Mouse (Mus musculus) kidney, postnatal 0 days (tissue): ENCODE results near the gene Macf1. TPM values are rescaled to one million over a fixed set of nuclear protein-coding genes. Genes with fewer than 3 reads are reported as not detected.

Source experiments
- ATAC-seq: fragments of 200-750 bp; cut with Nextera tagmentation; replicated peaks from 2 replicates; pipeline ENCODE4 v1.8.0; 2017; ENCODE audit warnings: low read depth, moderate number of reproducible peaks, moderate TSS enrichment, moderate library complexity; ENCODE audit not compliant: low FRiP score
- DNase-seq: peaks from one replicate; pipeline ENCODE4 v3.0.0-alpha.2; 2016; ENCODE audit warnings: low spot score
- H3K27ac ChIP-seq: fragments of 300-500 bp; sonication (generic); 2 replicates; pipeline ENCODE4 v1.5.1; 2014; ENCODE audit warnings: mild to moderate bottlenecking
- H3K27me3 ChIP-seq: fragments of 300-500 bp; sonication (generic); 2 replicates; pipeline ENCODE4 v1.6.1; 2014; ENCODE audit warnings: low read length, mixed read lengths; ENCODE audit not compliant: insufficient read depth
- H3K36me3 ChIP-seq: fragments of 300-500 bp; sonication (generic); 2 replicates; pipeline ENCODE4 v1.6.1; 2014; ENCODE audit warnings: low read length, mixed read lengths; ENCODE audit not compliant: insufficient read depth
- H3K4me1 ChIP-seq: fragments of 300-500 bp; sonication (generic); replicated peaks from 2 replicates; pipeline ENCODE4 v1.6.1; 2014; ENCODE audit warnings: antibody characterized with exemption, low read length, mixed read lengths; ENCODE audit not compliant: insufficient read depth
- H3K4me2 ChIP-seq: fragments of 300-500 bp; sonication (generic); 2 replicates; pipeline ENCODE4 v1.6.1; 2014; ENCODE audit warnings: mild to moderate bottlenecking, low read length, moderate library complexity, mixed read lengths
- H3K4me3 ChIP-seq: fragments of 300-500 bp; sonication (generic); replicated peaks from 2 replicates; pipeline ENCODE4 v1.5.1; 2014; ENCODE audit warnings: low read depth, low read length
- H3K9ac ChIP-seq: fragments of 300-500 bp; sonication (generic); 2 replicates; pipeline ENCODE4 v1.6.1; 2014; ENCODE audit warnings: low read depth, low read length
- H3K9me3 ChIP-seq: fragments of 300-500 bp; sonication (generic); replicated peaks from 2 replicates; pipeline ENCODE4 v1.6.1; 2016; ENCODE audit warnings: low read length, inconsistent platforms, mixed read lengths
- CTCF ChIP-seq: IDR thresholded peaks from 2 replicates; pipeline ENCODE4 v1.5.1; 2016; ENCODE audit warnings: antibody characterized with exemption, low read depth, mild to moderate bottlenecking, moderate library complexity
- WGBS: fragments of 180-500 bp; shearing (Covaris S2); extraction: QIAGEN DNeasy Blood & Tissue Kit; methylation state at CpG from one replicate; pipeline ENCODE4 v1.1.7; 2014; 5-methylcytosine and 5-hydroxymethylcytosine counted together
- polyA plus RNA-seq: library from polyadenylated mRNA; unstranded; fragments of >200 nt; fragmentation: Nextera tagmentation; extraction: Ambion mirVana; gene quantifications from 2 replicates; pipeline ENCODE4 v1.2.1, GENCODE M21; 2015

The Macf1 gene
- polyA plus RNA-seq, 1 experiment from 2014 or later = 33.8 TPM

DNA sequence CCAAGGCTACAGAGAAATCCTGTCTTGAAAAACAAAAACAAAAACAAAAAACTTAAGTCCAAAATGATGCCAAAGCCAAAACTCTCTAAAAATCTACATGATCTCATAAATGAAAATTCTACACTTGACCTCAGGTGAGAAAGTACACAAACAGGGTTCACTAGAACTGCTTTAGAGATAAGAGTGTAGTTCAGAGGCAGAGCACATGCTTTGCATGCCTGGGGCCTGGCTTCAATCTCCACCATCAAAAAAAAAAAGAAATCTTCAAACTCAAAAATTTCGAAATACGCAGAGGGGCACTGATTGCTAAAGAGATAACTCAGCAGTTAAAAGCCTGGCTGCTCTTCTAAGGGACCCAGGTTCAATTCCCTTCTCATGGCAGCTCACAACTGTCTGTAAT lies 37.1 kb downstream of the Macf1 start:
- H3K4me2 ChIP-seq = no peak overlapping the region
- no peaks in the 10 kb centered on the region for H3K27me3 ChIP-seq
- DNase-seq (no peak), ATAC-seq (no peak)
- no peak for TF ChIP-seq CTCF
- no peaks in the 10 kb centered on the region for H3K36me3 ChIP-seq
- H3K9me3 ChIP-seq = no peaks in the 10 kb centered on the region
- H3K27ac ChIP-seq = no peak overlapping the region; the same call in 1 of the 2 replicates
- H3K4me1 ChIP-seq = no peaks in the 10 kb centered on the region
- 76% methylated on average over 2 of the region's 2 CpGs for WGBS
- no peak overlapping the region for H3K9ac ChIP-seq
- no peak overlapping the region for H3K4me3 ChIP-seq

- 87% methylated on average over 3 of the region's 3 CpGs for WGBS
- Histone ChIP-seq H3K9ac (no peak overlapping the region), H3K4me2 (no peak overlapping the region), H3K36me3 (no peaks in the 10 kb centered on the region), H3K27ac (no peak overlapping the region), H3K4me3 (no peak overlapping the region), H3K27me3 (no peaks in the 10 kb centered on the region), H3K9me3 (no peaks in the 10 kb centered on the region), H3K4me1 (no peaks in the 10 kb centered on the region)
- TF ChIP-seq CTCF = no peak
- DNase-seq = no peak
- no peak for ATAC-seq
These were observed 38.8 kb downstream of the Macf1 start for GRCm38 (mm10) chr4:123645246-123645845.

DNA sequence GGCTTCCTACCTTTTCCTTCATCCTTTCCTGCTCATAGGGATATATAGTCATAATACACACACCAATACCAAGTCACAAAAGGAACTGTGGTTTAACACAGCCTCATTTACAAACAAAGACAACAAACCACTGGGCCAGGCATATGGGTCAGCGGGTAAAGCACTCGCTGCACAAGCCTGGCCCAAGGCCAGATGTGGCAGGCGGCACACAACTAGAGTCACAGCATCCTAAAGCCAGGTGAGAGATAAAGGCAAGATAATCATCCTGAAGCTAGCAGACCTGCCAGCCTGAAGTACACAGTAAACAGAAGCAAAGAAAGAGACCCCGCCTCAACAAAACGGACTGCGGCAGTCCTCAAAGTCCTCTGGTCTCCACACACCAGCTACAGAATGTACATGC lies 40.6 kb downstream of the Macf1 start:
- DNase-seq = no peak
- H3K27ac ChIP-seq = no peak overlapping the region

GRCm38 (mm10) chr4:123642877-123643276 lies 41.3 kb downstream of the Macf1 start:
- 55% methylated on average over 5 of the region's 5 CpGs for WGBS
- Histone ChIP-seq H3K4me3 (no peak overlapping the region), H3K27me3 (no peaks in the 10 kb centered on the region), H3K9ac (no peak overlapping the region), H3K4me1 (no peaks in the 10 kb centered on the region), H3K36me3 (no peaks in the 10 kb centered on the region), H3K4me2 (no peak overlapping the region), H3K27ac (no peak overlapping the region), H3K9me3 (no peaks in the 10 kb centered on the region)
- TF ChIP-seq CTCF = no peak
- DNase-seq (no peak), ATAC-seq (no peak)

More for the DNA sequence above, 40.6 kb downstream of the Macf1 start:
- H3K4me1 ChIP-seq = no peaks in the 10 kb centered on the region
- ATAC-seq = no peak
- H3K9me3 ChIP-seq = no peaks in the 10 kb centered on the region
- H3K9ac ChIP-seq = no peak overlapping the region
- no peaks in the 10 kb centered on the region for H3K36me3 ChIP-seq
- WGBS = 76% methylated on average over 6 of the region's 6 CpGs
- H3K27me3 ChIP-seq = no peaks in the 10 kb centered on the region
- TF ChIP-seq CTCF = no peak
- H3K4me3 ChIP-seq = no peak overlapping the region
- H3K4me2 ChIP-seq = no peak overlapping the region

DNA sequence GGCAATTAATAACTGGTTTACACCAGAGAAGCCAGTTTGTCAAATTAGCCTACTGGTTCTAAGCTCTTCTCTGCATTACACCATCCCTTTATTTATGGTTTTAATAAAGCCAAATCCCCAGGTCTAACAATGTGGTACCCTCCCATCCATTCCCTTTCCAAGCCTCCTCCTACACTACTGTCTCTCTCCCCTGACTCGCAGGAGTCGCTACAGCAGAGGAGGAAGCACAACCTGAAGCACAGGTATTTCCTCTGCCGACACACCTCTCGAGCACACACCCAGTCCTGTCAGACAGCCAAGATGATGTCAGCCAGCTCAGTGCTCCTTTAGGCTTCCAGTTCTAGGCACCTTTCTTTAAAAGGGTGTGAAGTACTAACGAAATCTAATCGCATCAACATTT lies 47.0 kb downstream of the Macf1 start:
- no peak overlapping the region for H3K9ac ChIP-seq
- H3K4me1 ChIP-seq = no peaks in the 10 kb centered on the region
- H3K27me3 ChIP-seq = no peaks in the 10 kb centered on the region
- 82% methylated on average over 6 of the region's 6 CpGs for WGBS
- H3K4me2 ChIP-seq = no peak overlapping the region
- TF ChIP-seq CTCF = no peak
- H3K27ac ChIP-seq = no peak overlapping the region
- ATAC-seq (no peak), DNase-seq (no peak)
- H3K36me3 ChIP-seq = no peaks in the 10 kb centered on the region
- H3K9me3 ChIP-seq = no peaks in the 10 kb centered on the region
- H3K4me3 ChIP-seq = no peak overlapping the region

DNA sequence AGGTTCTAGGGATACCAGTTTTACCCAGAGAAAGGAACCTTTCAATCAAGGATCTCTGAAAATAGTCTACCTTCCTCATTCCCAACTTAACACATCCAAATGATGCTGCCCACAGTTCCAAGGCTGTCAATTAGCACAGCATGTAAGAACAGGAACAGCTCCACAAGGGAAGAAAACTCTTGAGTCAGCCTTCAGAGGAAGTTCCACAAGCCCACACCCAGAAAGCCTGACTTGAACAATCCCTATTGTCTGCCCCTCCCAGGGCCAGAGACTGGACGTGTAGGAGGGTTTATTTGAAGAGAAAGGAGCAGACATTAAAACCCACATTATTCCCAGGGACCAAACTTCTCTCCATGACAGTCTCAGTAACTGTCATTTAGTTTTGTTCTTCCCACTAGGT lies 48.7 kb downstream of the Macf1 start:
- DNase-seq = no peak
- H3K4me1 ChIP-seq = no peaks in the 10 kb centered on the region
- H3K4me3 ChIP-seq = no peak overlapping the region
- no peaks in the 10 kb centered on the region for H3K27me3 ChIP-seq
- H3K4me2 ChIP-seq = no peak overlapping the region
- H3K27ac ChIP-seq = peak overlapping the region; percentile 60
- WGBS = 12% methylated on average over 1 of the region's 1 CpGs
- H3K9ac ChIP-seq = no peak overlapping the region
- H3K36me3 ChIP-seq = no peaks in the 10 kb centered on the region
- no peak for TF ChIP-seq CTCF
- no peaks in the 10 kb centered on the region for H3K9me3 ChIP-seq
- ATAC-seq = no peak

DNA sequence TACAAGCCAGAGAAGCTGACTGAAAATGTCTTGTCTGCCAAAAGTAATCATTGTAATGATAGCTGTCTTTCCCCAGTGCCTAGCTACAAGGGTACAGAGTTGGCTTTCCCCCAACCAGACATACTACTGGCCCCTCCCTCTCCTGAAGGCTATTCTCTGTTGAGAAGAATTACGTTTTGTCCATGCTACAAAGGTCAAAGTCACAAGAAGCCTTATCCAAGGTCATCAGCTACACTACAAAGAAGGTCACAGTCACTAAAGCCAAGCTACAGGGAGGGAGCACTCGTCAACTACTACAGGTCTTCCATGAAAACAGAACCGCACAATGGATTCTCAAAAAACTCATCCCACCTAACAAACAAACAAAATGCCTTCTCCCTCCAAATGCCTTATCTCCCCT lies 49.7 kb downstream of the Macf1 start:
- DNase-seq = no peak
- peak overlapping the region; percentile 60; the same call in 1 of the 2 replicates for H3K27ac ChIP-seq

More for the DNA sequence above, 49.7 kb downstream of the Macf1 start:
- whole genome bisulfite sequencing = 55% methylated on average over 3 of the region's 3 CpGs
- ATAC-seq = no peak
- Histone ChIP-seq H3K9ac (no peak overlapping the region), H3K27me3 (no peaks in the 10 kb centered on the region), H3K4me1 (no peaks in the 10 kb centered on the region), H3K4me3 (no peak overlapping the region), H3K4me2 (no peak overlapping the region), H3K36me3 (no peaks in the 10 kb centered on the region), H3K9me3 (no peaks in the 10 kb centered on the region)
- TF ChIP-seq CTCF = no peak
